Mouse (Mus musculus): Measurements from ENCODE around the gene Rdh1.
"Not testable (repeated sequence)": the region's sequence is repeated elsewhere in the genome, so short reads cannot be mapped to it uniquely, and the experiment has no call there.

Gene Rdh1

DNA sequence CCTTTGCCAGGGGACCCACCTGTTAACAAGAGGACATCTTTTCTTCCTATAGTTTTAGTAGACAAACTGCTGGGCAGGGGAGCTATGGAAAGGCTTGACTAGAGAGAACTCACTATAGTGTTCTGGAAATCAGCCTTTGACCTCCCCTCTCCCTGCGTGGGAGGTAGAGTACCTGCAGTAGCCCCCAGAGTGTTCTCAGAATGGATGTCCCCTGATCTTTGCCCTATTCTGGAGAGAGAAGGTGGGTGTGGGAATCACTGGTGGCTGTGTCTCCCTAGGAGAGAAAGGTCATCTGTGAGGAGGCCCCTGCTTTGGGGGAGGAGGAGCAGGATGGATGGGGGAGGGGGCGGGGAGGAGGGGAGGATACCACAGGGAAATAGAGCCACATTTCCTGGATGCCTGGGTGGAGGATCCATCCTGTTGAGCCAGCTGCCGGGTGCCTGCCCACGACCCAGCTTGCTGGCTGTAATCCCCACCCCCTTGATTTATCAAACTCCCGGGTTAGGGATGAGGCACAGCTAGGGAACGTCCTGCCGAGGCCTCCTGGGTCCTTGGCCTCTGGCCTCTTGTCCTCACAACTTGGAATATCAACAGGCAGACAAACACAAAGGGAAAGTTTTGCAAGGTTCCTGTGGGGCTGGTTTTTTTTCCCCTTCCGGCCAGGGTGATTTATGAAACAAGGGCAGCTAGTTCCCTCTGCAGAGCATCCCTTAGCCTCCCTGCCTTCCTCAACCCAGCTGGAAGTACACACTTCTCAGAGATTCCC lies 10.5 kb upstream of the Rdh1 start:
- DNase-seq (ENCODE audit: low read depth) = no peak

GRCm38 (mm10) chr10:127750136-127750777 lies 9.3 kb upstream of the Rdh1 start:
- no peak for DNase-seq (ENCODE audit: low read depth)

GRCm38 (mm10) chr10:127751548-127751947 lies 8.0 kb upstream of the Rdh1 start, which contains the start of gene Gpr182:
Gpr182 (minus strand) TSS chr10:127751732.
- DNase-seq (ENCODE audit: low read depth) = no peak

DNA sequence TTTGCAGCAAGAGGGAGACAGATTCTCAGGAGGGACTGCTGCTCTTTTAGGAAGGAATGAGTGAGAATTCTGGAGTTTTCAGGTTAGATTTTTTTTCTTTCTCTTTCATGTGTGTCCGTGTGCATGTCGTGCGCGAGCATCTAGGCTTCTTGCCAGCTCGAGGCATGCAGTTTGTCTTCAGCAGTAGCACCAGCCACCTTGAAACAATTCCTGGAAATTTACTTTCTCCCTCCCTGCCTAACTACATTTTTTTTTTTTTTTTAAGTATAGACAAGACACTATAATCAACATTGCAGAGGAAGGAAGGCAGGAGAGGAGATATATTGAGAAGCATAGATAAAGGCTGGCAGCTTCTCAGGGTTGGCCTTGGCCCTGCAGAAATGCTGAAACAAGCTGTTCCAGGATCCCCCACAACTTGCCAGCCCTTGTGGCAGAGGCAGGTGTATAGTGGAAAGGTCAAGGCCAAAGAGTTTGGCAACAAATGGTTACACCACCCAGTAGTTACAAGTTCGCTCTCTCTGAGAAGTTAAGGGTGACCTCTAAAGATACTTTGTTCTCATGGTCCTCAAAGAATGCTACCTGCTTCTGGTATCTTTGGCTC lies 4.9 kb upstream of the Rdh1 start:
- no peak for DNase-seq (ENCODE audit: low read depth)

DNA sequence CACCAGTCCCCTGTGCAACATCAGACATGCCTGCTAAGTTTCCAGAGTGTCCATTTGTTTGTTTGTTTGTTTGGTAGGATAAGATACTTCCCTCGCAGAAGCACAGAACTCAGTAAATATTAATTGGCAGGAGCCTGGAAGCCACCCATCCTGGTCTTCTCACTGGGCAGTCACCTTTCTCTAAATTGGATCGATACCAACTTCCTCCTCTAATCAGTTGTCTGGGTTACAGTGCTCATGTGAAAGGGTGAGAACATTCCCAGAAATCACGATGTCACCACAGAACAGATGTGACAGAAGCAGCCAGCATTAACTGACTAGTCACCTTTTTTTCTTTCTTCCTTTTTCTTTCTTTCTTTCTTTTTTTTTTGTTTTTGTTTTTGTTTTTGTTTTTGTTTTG lies 4.3 kb upstream of the Rdh1 start:
- DNase-seq (ENCODE audit: low read depth) = no peak

DNA sequence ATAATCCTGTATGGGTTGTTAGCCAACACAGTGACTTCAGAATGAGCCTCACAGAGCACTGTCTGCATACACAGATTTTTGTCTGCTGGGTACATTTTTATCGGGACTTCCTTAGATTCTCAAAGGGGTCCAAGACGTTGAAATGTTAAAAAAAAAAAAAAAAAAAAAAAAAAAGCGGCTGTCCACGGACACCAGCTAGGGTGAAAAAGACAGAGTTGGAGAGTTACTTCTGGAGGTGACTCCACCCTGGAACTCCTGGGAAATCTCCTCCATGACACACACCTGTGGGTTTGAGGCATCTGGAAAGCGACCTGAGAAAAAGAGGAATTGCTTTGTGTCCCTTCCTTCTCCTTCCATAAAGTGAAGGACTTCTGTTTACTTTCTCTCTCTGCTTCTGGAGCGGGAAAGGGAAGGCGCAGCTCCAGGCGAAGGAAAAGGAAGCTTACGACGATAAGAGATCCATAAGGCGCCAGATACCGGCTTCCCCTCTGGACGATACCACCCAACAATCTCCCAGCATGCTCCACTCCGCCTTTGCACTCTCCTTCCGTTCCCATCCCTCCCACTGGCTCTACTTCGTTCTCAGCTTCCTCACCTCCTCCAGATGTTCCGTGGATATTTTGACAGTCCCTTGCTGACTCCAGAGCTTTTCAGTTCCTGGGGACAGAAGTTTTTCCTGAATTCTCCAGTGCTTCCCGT lies 3.6 kb upstream of the Rdh1 start:
- no peak for DNase-seq (ENCODE audit: low read depth)

- not testable (repeated sequence) for DNase-seq (ENCODE audit: low read depth)
Observed at GRCm38 (mm10) chr10:127762926-127763325, 3.4 kb downstream of the Rdh1 start.

DNA sequence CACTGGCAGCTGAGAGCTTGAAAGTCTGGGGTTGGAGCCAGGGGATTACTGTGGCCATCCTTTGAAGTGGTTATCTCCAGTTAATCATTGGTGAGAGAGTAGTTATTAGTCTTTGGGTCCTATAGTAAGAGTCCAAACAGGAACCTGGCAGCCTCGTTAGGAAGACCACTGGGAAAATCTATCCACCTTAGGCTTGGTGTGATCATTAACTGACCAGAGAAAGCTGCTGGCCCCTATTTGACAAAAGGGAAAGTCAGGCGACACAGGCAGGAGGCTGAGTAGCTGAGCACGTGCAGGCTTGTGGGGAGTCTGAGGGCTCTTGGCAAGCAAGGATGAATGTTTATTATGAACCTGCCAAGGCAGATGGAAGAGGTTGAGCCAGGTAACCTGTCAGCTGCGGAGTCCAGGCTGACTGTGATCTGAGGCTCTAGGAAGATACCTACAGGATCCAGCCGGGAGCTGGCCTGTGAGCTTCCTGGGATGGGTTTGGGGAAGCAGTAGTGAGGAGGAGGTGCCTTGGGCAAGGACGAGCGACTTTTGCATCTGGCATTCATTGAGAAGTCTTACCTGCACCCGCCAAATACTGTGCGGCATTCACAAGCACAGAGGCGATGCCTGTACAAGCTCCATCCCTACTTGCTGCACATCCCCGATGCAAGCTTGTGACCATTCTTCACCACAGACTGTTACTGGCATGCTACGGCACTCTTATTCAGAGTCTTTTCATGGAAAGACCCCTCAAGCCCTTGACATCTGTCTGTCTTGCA lies 4.6 kb downstream of the Rdh1 start:
- DNase-seq (ENCODE audit: low read depth) = no peak

DNA sequence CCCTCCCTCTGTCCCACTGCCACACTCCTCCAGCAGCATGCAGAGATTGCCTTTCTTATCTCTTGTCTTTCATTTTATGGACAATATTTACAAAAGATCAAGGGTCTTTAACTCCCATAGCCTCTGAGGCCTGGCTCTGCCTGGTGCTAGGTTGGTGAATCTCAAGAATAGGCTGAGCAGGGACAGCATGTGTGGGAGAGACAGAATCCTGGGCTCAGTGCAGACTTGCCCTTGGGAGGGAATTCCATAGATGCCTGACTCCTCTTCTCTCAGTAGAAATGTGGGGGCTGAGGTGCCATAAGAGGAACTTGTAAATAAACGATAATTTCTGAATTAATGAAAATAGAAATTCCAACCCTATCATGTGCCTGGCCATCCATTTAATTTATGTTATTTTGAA lies 7.0 kb downstream of the Rdh1 start:
- DNase-seq (ENCODE audit: low read depth) = no peak

- DNase-seq (ENCODE audit: low read depth) = no peak
Observed at GRCm38 (mm10) chr10:127776011-127776410, 16.5 kb downstream of the Rdh1 start, which contains the start of gene Rdh9. Rdh9 (plus strand) TSS chr10:127776386.

DNA sequence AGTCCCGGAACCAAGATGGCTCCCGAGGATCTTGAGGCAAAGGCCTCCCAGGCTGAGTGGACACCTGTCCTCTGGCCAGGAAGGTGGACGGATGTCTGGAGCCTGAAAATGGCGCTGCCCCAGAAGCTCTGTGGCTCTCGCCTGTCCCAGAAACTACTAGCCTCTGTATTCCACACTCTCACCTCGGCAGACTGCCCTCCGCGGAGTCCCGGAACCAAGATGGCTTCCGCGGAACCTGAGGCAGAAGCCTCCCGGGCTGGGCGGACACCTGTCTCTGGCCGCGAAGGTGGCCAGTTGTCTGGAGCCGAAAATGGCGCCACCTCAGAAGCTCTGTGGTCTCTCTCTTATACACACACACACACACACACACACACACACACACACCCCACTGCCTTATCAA lies 22.8 kb downstream of the Rdh1 start:
- not testable (repeated sequence) for DNase-seq (ENCODE audit: low read depth)

- not testable (repeated sequence) for DNase-seq (ENCODE audit: low read depth)
Observed at GRCm38 (mm10) chr10:127785411-127785810, 25.9 kb downstream of the Rdh1 start.

DNA sequence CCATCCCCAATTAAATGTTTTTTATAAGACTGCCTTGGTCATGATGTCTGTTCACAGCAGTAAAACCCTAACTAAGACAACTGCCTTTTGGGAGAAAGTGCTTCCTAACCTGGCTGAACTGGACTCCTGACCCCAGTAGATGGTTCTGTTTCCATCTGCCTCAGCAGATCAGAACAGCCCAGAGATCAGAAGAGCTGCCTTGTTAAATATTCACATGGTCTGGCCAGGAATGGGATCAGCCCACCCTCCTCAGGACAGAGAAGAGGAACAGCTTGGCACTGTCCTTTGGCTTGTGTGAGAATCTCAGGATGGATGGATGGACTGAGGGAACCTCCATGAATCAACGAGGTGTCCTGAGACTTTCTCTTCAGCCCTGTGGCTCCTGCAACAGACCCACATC lies 39.8 kb downstream of the Rdh1 start:
- no peak for DNase-seq (ENCODE audit: low read depth)

- no peak for DNase-seq (ENCODE audit: low read depth)
Observed at GRCm38 (mm10) chr10:127800891-127801290, 41.4 kb downstream of the Rdh1 start, which contains the start of gene Rdh16. Rdh16 (plus strand) TSS chr10:127801152.

GRCm38 (mm10) chr10:127801612-127802011 lies 42.1 kb downstream of the Rdh1 start:
- no peak for DNase-seq (ENCODE audit: low read depth)

DNA sequence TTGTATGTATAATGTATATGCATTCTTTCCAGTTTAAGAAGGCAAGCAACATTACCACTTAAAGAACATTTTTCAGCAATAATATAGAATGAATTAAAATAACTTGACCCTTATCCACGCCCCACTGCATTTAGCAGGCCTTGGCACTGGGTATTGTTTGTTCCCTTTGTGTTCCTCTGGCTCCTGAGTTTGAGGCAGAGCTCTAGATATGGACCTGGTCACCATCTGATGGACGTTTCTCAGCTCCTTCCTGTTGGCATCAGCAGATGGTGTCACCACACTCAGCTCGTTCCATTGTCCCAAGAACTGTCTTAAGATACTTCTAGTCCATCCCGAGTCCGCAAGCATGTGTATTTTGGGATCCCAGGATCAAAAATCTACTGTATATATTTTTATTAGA lies 42.7 kb downstream of the Rdh1 start:
- no peak for DNase-seq (ENCODE audit: low read depth)

DNA sequence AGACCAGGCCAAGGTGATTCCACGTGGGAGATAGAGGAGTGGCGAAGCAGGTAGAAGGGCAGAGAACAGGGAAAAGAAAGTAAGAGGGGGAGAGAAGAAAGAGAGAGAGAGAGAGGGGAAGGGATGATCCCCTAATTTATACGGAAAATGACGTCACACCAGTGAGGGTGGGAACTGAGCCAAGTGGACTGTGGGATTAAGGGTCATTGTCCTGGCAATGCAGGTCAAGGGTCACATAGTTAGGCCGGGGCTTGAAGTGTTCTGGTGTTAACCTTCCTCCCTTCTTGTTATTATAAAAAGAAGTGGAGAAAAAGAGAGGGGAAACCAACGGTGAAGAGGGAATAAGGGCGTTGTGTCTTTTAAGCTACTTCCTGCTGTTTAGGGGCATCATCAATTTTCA lies 44.9 kb downstream of the Rdh1 start:
- DNase-seq (ENCODE audit: low read depth) = no peak

DNA sequence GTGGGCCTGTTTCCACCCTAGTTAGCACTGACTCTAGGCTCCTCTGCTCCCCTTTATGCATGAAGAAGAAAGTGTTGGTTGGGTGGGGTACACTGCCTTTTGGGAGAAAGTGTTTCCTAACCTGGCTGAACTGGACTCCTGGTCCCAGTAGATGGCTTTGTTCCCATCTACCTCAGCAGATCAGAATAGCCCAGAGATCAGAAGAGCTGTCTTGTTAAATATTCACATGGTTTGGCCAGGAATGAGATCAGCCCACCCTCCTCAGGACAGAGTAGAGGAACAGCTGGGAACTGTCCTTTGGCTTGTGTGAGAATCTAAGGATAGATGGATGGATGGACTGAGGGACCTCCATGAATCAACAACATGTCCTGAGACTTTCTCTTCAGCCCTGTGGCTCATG lies 56.4 kb downstream of the Rdh1 start:
- DNase-seq (ENCODE audit: low read depth) = no peak

- not testable (repeated sequence) for DNase-seq (ENCODE audit: low read depth)
Observed at GRCm38 (mm10) chr10:127817268-127817910, 57.9 kb downstream of the Rdh1 start.

Data from naive thymus-derived CD4-positive, alpha-beta T cell, adult 2 months (primary cell).